Mouse (Mus musculus) ES-Bruce4 (cell line): ENCODE measurements around the gene 3110018I06Rik. TPM values are rescaled to one million over a fixed set of nuclear protein-coding genes. Genes with fewer than 3 reads are reported as not detected.

ENCODE experiments used
- H3K27ac ChIP-seq: 2 replicates; pipeline ENCODE4 v1.5.1; 2012; ENCODE audit warnings: low read length, inconsistent platforms; ENCODE audit not compliant: insufficient read depth
- H3K27me3 ChIP-seq: 2 replicates; pipeline ENCODE4 v1.6.1; 2012; ENCODE audit warnings: mild to moderate bottlenecking, low read length, inconsistent platforms; ENCODE audit not compliant: control insufficient read depth, poor library complexity, insufficient read depth, severe bottlenecking
- H3K36me3 ChIP-seq: 2 replicates; pipeline ENCODE4 v1.6.1; 2012; ENCODE audit warnings: inconsistent platforms, mild to moderate bottlenecking, low read length, moderate library complexity; ENCODE audit not compliant: control insufficient read depth, poor library complexity, insufficient read depth, severe bottlenecking
- H3K4me1 ChIP-seq: one replicate; pipeline ENCODE4 v1.8.1; 2011; ENCODE audit warnings: low read length; ENCODE audit not compliant: control insufficient read depth, insufficient read depth
- H3K4me3 ChIP-seq: 2 replicates; pipeline ENCODE4 v1.5.1; 2011; ENCODE audit warnings: low read depth, mild to moderate bottlenecking, low read length
- H3K9ac ChIP-seq: 2 replicates; pipeline ENCODE4 v1.6.1; 2012; ENCODE audit warnings: low read depth, mild to moderate bottlenecking, inconsistent platforms; ENCODE audit not compliant: poor library complexity, severe bottlenecking
- H3K9me3 ChIP-seq: replicated peaks from 2 replicates; pipeline ENCODE4 v1.6.1; 2012; ENCODE audit warnings: mild to moderate bottlenecking, low read length, inconsistent platforms; ENCODE audit not compliant: control insufficient read depth, poor library complexity, insufficient read depth, severe bottlenecking
- CTCF ChIP-seq: IDR thresholded peaks from one replicate; pipeline ENCODE4 v1.8.1; 2011; ENCODE audit warnings: low read depth, low read length
- EP300 ChIP-seq: IDR thresholded peaks from 2 replicates; pipeline ENCODE4 v1.6.1; 2011; ENCODE audit warnings: low read depth, low read length; ENCODE audit not compliant: insufficient read depth
- POLR2A ChIP-seq: IDR thresholded peaks from one replicate; pipeline ENCODE4 v1.8.1; 2011; ENCODE audit warnings: low read length; ENCODE audit not compliant: insufficient read depth
- polyA plus RNA-seq: library from polyadenylated mRNA; stranded (reverse); fragments of >200 nt; gene quantifications from 2 replicates; pipeline ENCODE4 v1.2.4, GENCODE M21; 2011; ENCODE audit warnings: low read depth; ENCODE audit not compliant: missing spikeins, insufficient read depth, insufficient read length

The 3110018I06Rik gene
- polyA plus RNA-seq, 1 experiment = not detected

GRCm38 (mm10) chr12:107520941-107521340, 32.5 kb downstream of the 3110018I06Rik start:
- no peaks in the 10 kb centered on the region for H3K27me3 ChIP-seq
- no peaks in the 10 kb centered on the region for H3K36me3 ChIP-seq
- no peaks in the 10 kb centered on the region for H3K4me1 ChIP-seq
- H3K9me3 ChIP-seq = no peaks in the 10 kb centered on the region
- TF ChIP-seq EP300 = no peak
- no peak overlapping the region for H3K27ac ChIP-seq
- no peak overlapping the region for H3K4me3 ChIP-seq
- no peak overlapping the region for H3K9ac ChIP-seq

GRCm38 (mm10) chr12:107528346-107528880, 40.0 kb downstream of the 3110018I06Rik start:
- H3K27me3 ChIP-seq = no peaks in the 10 kb centered on the region
- peaks cover 13% of the 10 kb centered on the region for H3K9me3 ChIP-seq
- no peaks in the 10 kb centered on the region for H3K36me3 ChIP-seq
- H3K4me1 ChIP-seq = no peaks in the 10 kb centered on the region
- H3K27ac ChIP-seq = no peak overlapping the region
- no peak overlapping the region for H3K4me3 ChIP-seq
- TF ChIP-seq CTCF = no peak
- no peak for TF ChIP-seq EP300
- TF ChIP-seq POLR2A = no peak
- no peak overlapping the region for H3K9ac ChIP-seq

- H3K4me3 ChIP-seq = no peak overlapping the region
- H3K4me1 ChIP-seq = no peaks in the 10 kb centered on the region
- H3K27ac ChIP-seq = no peak overlapping the region
- no peak overlapping the region for H3K9ac ChIP-seq
- no peak for TF ChIP-seq CTCF
- TF ChIP-seq EP300 = no peak
- no peak for TF ChIP-seq POLR2A
- H3K9me3 ChIP-seq = peaks cover 13% of the 10 kb centered on the region
- no peaks in the 10 kb centered on the region for H3K36me3 ChIP-seq
- H3K27me3 ChIP-seq = no peaks in the 10 kb centered on the region
Measured at GRCm38 (mm10) chr12:107532871-107533270, 44.4 kb downstream of the 3110018I06Rik start.
